Mouse (Mus musculus) T-helper 2 cell (primary cell): Measurements from ENCODE around the gene Enpep.

Experiments used
- in situ Hi-C: fragments of 300-600 bp; cut with MboI, MseI; formaldehyde crosslinking; loops from one replicate; pipeline ENCODE4 v1.15.1; 2025; ENCODE audit warnings: high pct_unique_total_duplicates

The Enpep gene

DNA sequence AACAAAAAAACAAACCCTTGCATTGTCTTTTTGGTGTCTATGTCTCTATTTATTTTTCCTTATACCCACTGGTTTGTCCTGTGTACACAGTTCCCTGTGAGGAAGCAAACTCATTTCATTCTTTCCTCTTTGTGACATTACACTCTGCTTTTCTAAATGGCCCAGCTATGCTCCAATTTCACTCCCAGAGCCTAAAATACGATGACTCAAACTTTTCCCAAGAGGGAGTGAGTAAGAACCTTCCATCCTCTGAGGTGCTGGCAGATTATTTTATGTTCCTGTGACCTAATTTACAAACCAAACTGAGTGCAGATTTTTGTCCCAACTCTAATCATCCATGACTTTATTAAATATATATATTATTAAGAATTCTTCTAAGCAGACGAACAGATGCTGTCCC, 19.3 kb downstream of the Enpep start:
- in situ Hi-C loops = no loop called here

- in situ Hi-C loops = no loop called here
Observed at GRCm38 (mm10) chr3:129312511-129312910, 20.0 kb downstream of the Enpep start.

DNA sequence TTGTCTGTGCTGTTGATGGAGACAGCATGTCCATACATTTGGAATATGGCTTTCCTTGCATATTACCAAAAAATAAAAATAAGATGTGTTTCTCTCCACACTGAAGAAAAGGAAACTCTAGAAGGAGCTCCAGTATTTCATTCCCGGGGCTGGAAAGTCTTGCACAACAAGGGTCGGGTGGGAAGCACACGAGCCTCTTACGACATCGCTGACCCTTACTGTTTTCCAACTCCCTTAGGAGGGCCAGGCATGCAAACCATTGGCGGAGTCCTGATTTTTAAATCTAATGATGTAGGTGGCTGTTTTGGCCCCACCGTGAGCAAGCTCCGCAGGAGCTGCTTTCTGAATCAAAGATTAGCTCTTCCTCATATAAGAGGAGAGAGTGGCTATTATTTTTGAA, 20.6 kb downstream of the Enpep start:
- in situ Hi-C loops = no loop called here

DNA sequence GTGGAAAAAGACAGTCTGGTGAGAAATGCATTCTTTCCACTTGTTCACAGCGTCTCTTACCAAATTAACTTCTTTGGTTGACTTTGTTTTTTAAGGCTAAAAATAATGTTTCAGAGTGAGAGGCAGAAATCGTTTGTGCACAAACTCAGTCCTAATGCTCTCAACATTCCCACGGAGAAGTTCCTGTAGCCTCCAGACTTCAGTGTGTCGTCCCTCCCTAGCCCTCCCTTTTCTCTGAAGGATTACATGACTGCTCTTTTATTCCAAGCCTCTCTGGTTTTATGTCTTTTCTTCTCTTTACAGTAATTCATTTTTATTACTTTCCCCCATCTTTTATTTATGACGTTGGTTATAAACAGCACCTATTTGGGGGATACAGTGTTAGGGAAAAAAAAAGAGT, 22.6 kb downstream of the Enpep start:
- in situ Hi-C loops = loop anchor here (5.0 kb wide), 2 partner anchors 112 to 377 kb away; no protein-coding TSS in a partner anchor

DNA sequence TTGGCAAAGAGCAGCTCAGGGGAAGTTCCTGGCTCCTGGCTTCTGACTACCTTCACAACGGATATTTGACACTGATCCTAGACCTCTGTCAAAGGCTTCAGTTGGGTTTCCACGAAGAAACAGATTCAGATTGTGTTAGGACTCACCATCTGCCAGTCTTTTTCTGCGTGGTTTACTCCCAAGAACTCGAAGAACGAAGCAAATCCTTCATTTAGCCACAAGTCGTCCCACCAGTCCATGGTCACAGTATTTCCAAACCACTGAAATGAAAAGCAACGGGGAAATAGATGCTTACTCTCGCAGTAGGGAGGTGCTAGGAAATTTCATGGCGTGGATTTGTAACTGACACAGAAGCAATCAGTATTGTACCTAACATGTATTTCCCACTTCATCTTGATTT, 23.6 kb downstream of the Enpep start:
- in situ Hi-C loops = loop anchor here (5.0 kb wide), 2 partner anchors 113 to 378 kb away; no protein-coding TSS in a partner anchor

GRCm38 (mm10) chr3:129308102-129308752, 24.3 kb downstream of the Enpep start:
- in situ Hi-C loops = loop anchor here (5.0 kb wide), 2 partner anchors 114 to 379 kb away; no protein-coding TSS in a partner anchor

DNA sequence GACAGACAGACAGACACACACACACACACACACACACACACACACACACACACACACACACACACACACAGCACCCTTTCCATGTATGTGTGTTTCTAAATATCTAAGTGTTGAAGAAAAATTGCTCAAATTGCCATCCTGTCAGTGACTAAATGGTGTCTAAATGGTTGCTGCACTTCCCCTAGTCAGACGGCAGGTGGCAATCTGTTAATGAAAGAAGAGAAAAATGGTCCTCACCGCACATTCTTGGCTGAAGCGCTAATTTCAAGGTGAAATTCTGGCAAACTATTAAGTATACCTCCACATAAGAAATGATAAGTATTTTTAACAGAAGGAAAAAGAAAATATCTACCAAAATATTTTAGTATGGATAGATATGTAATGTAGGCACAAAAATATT, 28.6 kb downstream of the Enpep start:
- in situ Hi-C loops = no loop called here

- in situ Hi-C loops = no loop called here
Observed at GRCm38 (mm10) chr3:129299874-129300273, 32.6 kb downstream of the Enpep start.

DNA sequence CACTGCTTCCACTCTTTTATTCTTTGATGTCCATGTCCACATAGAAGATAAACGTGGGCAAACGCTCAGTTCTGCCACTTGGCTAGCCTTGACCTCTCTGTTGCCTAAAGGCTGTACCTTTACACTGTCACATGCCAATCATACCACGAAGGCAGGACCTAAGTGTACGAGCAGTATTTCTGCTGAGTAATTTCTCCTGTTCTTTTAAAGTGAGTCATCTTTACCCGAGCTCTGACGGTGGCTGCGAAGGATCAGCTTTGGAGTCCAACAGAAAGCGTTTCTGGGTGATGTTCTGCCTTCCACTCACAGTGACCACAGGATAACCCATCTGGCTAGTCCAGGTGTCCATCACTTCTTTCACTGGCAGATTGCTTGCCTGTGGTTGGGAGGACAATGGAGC, 33.9 kb downstream of the Enpep start:
- in situ Hi-C loops = no loop called here

GRCm38 (mm10) chr3:129296994-129297393, 35.5 kb downstream of the Enpep start:
- in situ Hi-C loops = no loop called here

- in situ Hi-C loops = no loop called here
Observed at GRCm38 (mm10) chr3:129295883-129296282, 36.6 kb downstream of the Enpep start.

- in situ Hi-C loops = loop anchor here (10.0 kb wide), 1 partner anchor 1155 kb away; no protein-coding TSS in a partner anchor
Observed at GRCm38 (mm10) chr3:129289536-129289935, 43.0 kb downstream of the Enpep start.

GRCm38 (mm10) chr3:129287140-129287539, 45.4 kb downstream of the Enpep start:
- in situ Hi-C loops = loop anchor here (10.0 kb wide), 1 partner anchor 1158 kb away; no protein-coding TSS in a partner anchor

DNA sequence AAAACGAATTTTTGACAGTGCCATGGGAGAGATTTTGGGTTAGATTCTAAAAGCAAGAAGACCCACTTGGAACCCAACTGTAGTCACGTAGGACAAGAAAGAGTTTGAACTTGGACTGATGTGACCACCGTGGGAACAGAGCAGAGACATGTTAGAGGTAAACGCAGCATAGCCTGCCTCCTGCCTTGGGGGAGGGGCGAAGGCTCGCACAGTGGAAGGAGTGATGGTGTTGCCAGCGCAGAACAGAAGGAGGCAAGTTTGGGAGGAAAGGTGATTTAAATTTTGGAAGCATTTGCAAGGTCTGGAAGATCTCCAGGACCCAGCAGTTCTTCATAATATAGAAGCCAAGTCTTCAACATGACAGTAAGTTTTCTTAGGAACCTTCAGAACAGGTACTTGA, 46.1 kb downstream of the Enpep start:
- in situ Hi-C loops = loop anchor here (10.0 kb wide), 1 partner anchor 1158 kb away; no protein-coding TSS in a partner anchor

DNA sequence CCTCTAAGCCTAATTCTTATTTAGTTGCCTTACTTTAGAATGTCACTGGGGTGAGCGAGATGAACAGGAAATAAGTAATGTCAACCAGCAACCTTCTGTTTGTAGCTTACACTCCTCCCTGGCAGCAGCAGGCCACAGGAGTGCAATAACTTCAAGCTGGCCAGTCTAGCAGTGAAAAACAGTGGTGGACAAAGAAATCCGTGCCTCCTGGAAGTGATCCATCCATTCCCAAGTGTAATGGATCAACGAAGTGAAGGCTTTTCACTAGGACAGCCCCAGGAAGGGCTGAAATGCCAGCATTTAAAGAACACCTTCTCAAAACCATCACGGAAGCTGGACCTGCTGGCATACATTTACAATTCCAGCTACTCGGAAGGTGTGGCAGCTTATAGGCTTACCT, 48.2 kb downstream of the Enpep start:
- in situ Hi-C loops = loop anchor here (10.0 kb wide), 1 partner anchor 1160 kb away; no protein-coding TSS in a partner anchor

- in situ Hi-C loops = no loop called here
Observed at GRCm38 (mm10) chr3:129279441-129279840, 53.1 kb downstream of the Enpep start.

- in situ Hi-C loops = no loop called here
Observed at GRCm38 (mm10) chr3:129273156-129273831, 59.2 kb downstream of the Enpep start.

DNA sequence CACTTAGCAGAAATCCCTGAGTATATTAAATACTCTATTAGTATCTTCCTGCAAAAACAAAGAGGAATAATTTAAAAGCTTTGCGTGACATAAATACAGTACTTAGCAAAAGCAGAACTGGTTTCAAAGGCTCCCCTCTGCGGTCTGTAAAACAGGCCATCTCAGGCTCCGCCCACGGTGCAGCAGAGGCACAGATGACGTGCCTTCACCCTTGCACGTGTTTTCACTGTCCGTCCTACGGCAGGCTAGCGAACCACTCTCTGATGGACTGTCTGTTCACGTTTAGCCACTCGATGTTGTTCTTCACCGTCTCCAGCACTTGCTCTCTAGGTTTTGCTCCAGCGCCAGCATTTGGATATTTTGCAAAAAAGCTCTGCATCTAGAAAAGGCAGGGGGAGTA, 62.5 kb downstream of the Enpep start:
- in situ Hi-C loops = no loop called here

GRCm38 (mm10) chr3:129268886-129269683, 63.4 kb downstream of the Enpep start:
- in situ Hi-C loops = no loop called here

DNA sequence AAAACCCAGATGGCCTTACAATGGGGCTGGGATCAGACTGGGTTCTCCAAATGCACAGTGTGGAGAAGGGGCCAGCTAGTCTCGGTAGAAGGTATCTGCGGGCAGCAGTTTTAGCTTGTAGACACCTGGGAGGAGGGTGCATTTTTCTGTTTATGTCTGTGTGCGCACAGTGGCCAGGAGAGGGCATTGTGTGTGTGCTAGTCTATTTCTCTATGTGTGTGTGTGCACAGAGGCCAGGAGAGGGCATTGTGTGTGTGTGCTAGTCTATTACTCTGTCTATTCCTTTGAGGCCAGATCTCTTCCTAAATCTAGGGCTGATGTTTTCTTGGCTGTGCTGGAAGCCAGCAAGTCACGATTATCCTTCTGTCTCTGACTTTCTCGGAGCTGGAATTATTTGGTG, 74.0 kb downstream of the Enpep start:
- in situ Hi-C loops = no loop called here

- in situ Hi-C loops = no loop called here
Observed at GRCm38 (mm10) chr3:129256766-129257165, 75.8 kb downstream of the Enpep start.

- in situ Hi-C loops = no loop called here
Observed at GRCm38 (mm10) chr3:129256283-129256682, 76.2 kb downstream of the Enpep start.
